Mouse (Mus musculus) liver, postnatal 0 days (tissue): ENCODE results near the gene B3galt6.

Experiments
- CTCF ChIP-seq: sonication (generic); IDR thresholded peaks from 2 replicates; pipeline ENCODE4 v1.5.1; 2016; ENCODE audit warnings: antibody characterized with exemption, low read depth
- EP300 ChIP-seq: IDR thresholded peaks from 2 replicates; pipeline ENCODE4 v1.6.1; 2016; ENCODE audit warnings: antibody characterized with exemption, low read depth, mild to moderate bottlenecking

DNA sequence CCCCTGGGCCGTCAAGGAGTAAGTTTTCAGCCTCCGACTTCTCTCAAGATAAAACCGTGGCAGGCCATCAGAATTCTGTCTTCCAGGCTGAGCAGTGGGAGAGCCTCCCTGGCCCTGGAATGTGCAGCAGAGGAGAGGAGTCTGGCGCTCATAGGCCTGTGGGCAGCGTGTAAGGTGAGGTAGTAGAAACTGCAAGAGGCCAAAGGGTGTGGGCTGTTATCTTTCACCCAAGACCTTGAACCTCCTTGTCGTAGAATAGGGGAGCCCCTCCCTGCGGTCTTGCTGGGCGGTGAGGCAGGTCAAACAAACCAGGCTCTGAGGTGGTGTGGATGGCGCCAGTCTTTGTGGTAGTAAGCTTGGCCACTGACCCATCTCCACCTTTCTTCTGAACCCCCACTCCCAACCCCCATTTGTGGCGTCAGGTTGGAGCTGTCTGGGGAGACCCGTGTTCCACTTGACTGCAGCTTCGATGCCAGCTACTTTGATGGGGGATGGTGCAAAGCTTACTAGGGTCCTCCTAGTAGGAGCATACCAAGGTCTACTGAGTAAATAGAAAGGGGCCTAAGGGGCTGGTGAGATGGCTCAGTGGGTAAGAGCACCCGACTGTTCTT lies 23.3 kb downstream of the B3galt6 start:
- TF ChIP-seq EP300 (no peak), CTCF (no peak)
